Mouse (Mus musculus): Measurements from ENCODE around the gene Ctag2. TPM values are rescaled to one million over a fixed set of nuclear protein-coding genes. Genes with fewer than 3 reads are reported as not detected.

Gene Ctag2
- polyA plus RNA-seq (2015; fragmentation: Nextera tagmentation; extraction: Ambion mirVana): not detected in 2 replicates

DNA sequence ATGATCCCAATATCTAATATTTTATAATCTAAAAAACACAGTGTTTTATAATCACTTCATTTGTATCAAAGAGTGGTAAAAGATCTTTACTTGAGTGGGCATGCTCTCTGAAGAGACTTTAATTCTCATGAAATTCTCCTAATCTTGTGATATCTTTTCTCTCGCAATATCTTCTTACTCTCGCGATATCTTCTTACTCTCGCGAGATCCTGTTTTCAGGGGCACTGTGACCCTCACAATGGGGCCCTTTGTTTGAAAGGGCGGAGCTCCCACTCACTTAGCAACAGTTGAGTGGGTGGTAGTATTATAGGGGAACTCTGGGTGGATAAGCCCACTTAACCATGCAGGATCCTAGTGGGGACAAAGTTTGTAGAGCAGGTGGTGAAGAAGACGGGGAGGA lies at the start of gene Ctag2:
Ctag2 (plus strand) TSS at position 301 of the 400 bp plus-strand sequence.
- H3K27me3 ChIP-seq (replicated peaks): no peaks in the 10 kb centered on the region
- no peaks in the 10 kb centered on the region for H3K4me1 ChIP-seq
- 91% methylated on average over 7 of the region's 7 CpGs for WGBS
- H3K4me2 ChIP-seq: no peak within 1 kb of the TSS
- no peak for ATAC-seq (ENCODE audit: low FRiP score)
- no peak within 1 kb of the TSS for H3K4me3 ChIP-seq (replicated peaks)
- no peak within 1 kb of the TSS for H3K27ac ChIP-seq (replicated peaks)
- H3K36me3 ChIP-seq: no peaks in the 10 kb centered on the region
- H3K9ac ChIP-seq (replicated peaks): no peak within 1 kb of the TSS
- no peaks in the 10 kb centered on the region for H3K9me3 ChIP-seq (replicated peaks)
